Mouse (Mus musculus) 3134 (cell line): ENCODE measurements around the gene Tyrobp.

Experiments used
- DNase-seq: peaks from one replicate; pipeline ENCODE4 v3.0.0-alpha.2; 2011; ENCODE audit warnings: low spot score; ENCODE audit not compliant: insufficient read length; ENCODE audit errors: extremely low read depth

The Tyrobp gene

GRCm38 (mm10) chr7:30413596-30413995 lies at the start of gene Tyrobp:
Tyrobp (plus strand) TSS chr7:30413760.
- DNase-seq = no peak

- DNase-seq = no peak
These were observed 46.1 kb upstream of the Tyrobp start for GRCm38 (mm10) chr7:30367466-30367865.

GRCm38 (mm10) chr7:30373501-30373962 lies 40.0 kb upstream of the Tyrobp start:
- peak; percentile 94 for DNase-seq

- no peak for DNase-seq
These were observed 33.5 kb upstream of the Tyrobp start for GRCm38 (mm10) chr7:30380061-30380460.

GRCm38 (mm10) chr7:30384106-30384505 lies 29.5 kb upstream of the Tyrobp start:
- no peak for DNase-seq

GRCm38 (mm10) chr7:30392746-30393520 lies 20.6 kb upstream of the Tyrobp start:
- no peak for DNase-seq

GRCm38 (mm10) chr7:30393631-30394030 lies 19.9 kb upstream of the Tyrobp start:
- no peak for DNase-seq

- DNase-seq = peak; percentile 17
These were observed 19.2 kb upstream of the Tyrobp start for GRCm38 (mm10) chr7:30394379-30394778.

GRCm38 (mm10) chr7:30394871-30395270 lies 18.7 kb upstream of the Tyrobp start:
- DNase-seq = no peak

GRCm38 (mm10) chr7:30399671-30400070 lies 13.9 kb upstream of the Tyrobp start:
- no peak for DNase-seq

GRCm38 (mm10) chr7:30402343-30402742 lies 11.2 kb upstream of the Tyrobp start:
- DNase-seq = no peak

GRCm38 (mm10) chr7:30408639-30409038 lies 4.9 kb upstream of the Tyrobp start:
- no peak for DNase-seq

GRCm38 (mm10) chr7:30409789-30410188 lies 3.8 kb upstream of the Tyrobp start:
- no peak for DNase-seq

- DNase-seq = no peak
These were observed 2.5 kb upstream of the Tyrobp start for GRCm38 (mm10) chr7:30411023-30411422.

- no peak for DNase-seq
These were observed 819 bp upstream of the Tyrobp start for GRCm38 (mm10) chr7:30412735-30413147.

GRCm38 (mm10) chr7:30417856-30418255 lies 4.3 kb downstream of the Tyrobp start:
- DNase-seq = no peak

- no peak for DNase-seq
These were observed 6.3 kb downstream of the Tyrobp start, which contains the start of gene Hcst for GRCm38 (mm10) chr7:30419561-30420499. Hcst (minus strand) TSS chr7:30419854.

GRCm38 (mm10) chr7:30420673-30421072 lies 7.1 kb downstream of the Tyrobp start:
- DNase-seq = no peak

GRCm38 (mm10) chr7:30421175-30421889 lies 7.8 kb downstream of the Tyrobp start, which contains the start of gene Nfkbid:
Nfkbid (plus strand) TSS chr7:30421732.
- peak; percentile 86 for DNase-seq

- peak; percentile 89 for DNase-seq
These were observed 8.4 kb downstream of the Tyrobp start for GRCm38 (mm10) chr7:30421890-30422435.
